Mouse (Mus musculus) small intestine, adult 2 months (tissue): ENCODE data around the gene AL732309.1.

Experiments used
- CTCF ChIP-seq: fragments of 200-500 bp; IDR thresholded peaks from 2 replicates; pipeline ENCODE4 v1.5.1; 2012; ENCODE audit warnings: low read depth, mild to moderate bottlenecking, control low read depth, inconsistent platforms, low read length, moderate library complexity, mixed read lengths; ENCODE audit not compliant: insufficient replicate concordance, insufficient read length; ENCODE audit errors: extremely low read depth
- POLR2A ChIP-seq: fragments of 200-500 bp; IDR thresholded peaks from 2 replicates; pipeline ENCODE4 v1.6.1; 2012; ENCODE audit warnings: low read depth, mild to moderate bottlenecking, control low read depth, inconsistent platforms, low read length, moderate library complexity

GRCm38 (mm10) chr2:25240310-25240709, 6.4 kb downstream of the AL732309.1 start:
- TF ChIP-seq CTCF (no peak), POLR2A (no peak)
